Mouse (Mus musculus) cerebellum, adult 18-20 months (tissue): ENCODE results near the gene Spata5.
A peak's percentile ranks its signal among the peaks of the same experiment; 100 is the strongest.

ENCODE experiments used
- DNase-seq, 2 experiments: peaks; one replicate each; pipeline ENCODE4 v3.0.0; 2021

Spata5 gene

DNA sequence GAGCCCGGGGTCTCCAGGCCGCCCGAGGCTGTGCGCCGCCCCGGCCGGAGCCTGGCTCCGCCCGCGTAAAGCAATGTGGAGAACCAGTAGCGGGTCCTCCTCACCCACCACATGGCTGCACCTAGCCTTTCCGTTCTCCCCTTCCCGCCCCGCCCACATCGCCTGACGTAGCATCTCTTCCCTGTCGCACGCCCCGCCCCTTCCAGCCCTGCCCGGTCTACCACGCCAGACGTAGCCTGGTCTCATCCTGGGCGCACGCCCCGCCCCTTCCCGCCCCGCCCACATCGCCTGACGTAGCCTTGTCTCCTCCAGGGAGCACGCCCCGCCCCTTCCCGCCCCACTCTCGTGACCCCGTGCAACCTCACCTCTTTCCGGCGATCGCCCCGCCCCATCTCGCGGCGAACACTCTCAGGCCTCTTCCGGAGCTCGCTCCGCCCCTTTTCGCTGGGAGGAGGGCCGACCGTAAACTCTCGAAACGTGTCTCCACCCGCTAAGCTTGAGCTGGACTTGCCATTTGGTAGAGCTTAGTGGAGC is at the start of gene Spata5:
Gene Spata5 (plus strand): TSS at position 439 of the 534 bp plus-strand sequence.
- DNase-seq, result peak; percentile 97 to 99

- no peak for DNase-seq
Measured at GRCm38 (mm10) chr3:37370407-37370806, 49.3 kb upstream of the Spata5 start.

- no peak for DNase-seq
Measured at GRCm38 (mm10) chr3:37373712-37374111, 46.0 kb upstream of the Spata5 start.

GRCm38 (mm10) chr3:37377926-37378325 is 41.8 kb upstream of the Spata5 start:
- no peak for DNase-seq

GRCm38 (mm10) chr3:37378412-37378811 is 41.3 kb upstream of the Spata5 start:
- DNase-seq, result no peak

GRCm38 (mm10) chr3:37379201-37379600 is 40.5 kb upstream of the Spata5 start:
- DNase-seq, result no peak

GRCm38 (mm10) chr3:37379930-37380881 is 39.5 kb upstream of the Spata5 start:
- DNase-seq, result peak in 1 of 2 experiments; percentile 7

- DNase-seq, result no peak
Measured at GRCm38 (mm10) chr3:37381457-37381856, 38.2 kb upstream of the Spata5 start.

- DNase-seq, result no peak
Measured at GRCm38 (mm10) chr3:37383096-37383765, 36.5 kb upstream of the Spata5 start.

- DNase-seq, result no peak
Measured at GRCm38 (mm10) chr3:37387310-37387709, 32.4 kb upstream of the Spata5 start.

GRCm38 (mm10) chr3:37396930-37397608 is 22.6 kb upstream of the Spata5 start:
- no peak for DNase-seq

- no peak for DNase-seq
Measured at GRCm38 (mm10) chr3:37397646-37398045, 22.1 kb upstream of the Spata5 start.

GRCm38 (mm10) chr3:37398661-37399395 is 20.9 kb upstream of the Spata5 start:
- peak; percentile 14 to 17 for DNase-seq

- no peak for DNase-seq
Measured at GRCm38 (mm10) chr3:37401729-37402610, 17.7 kb upstream of the Spata5 start.

GRCm38 (mm10) chr3:37407598-37407997 is 12.1 kb upstream of the Spata5 start:
- no peak for DNase-seq

- no peak for DNase-seq
Measured at GRCm38 (mm10) chr3:37413446-37413845, 6.2 kb upstream of the Spata5 start.

DNA sequence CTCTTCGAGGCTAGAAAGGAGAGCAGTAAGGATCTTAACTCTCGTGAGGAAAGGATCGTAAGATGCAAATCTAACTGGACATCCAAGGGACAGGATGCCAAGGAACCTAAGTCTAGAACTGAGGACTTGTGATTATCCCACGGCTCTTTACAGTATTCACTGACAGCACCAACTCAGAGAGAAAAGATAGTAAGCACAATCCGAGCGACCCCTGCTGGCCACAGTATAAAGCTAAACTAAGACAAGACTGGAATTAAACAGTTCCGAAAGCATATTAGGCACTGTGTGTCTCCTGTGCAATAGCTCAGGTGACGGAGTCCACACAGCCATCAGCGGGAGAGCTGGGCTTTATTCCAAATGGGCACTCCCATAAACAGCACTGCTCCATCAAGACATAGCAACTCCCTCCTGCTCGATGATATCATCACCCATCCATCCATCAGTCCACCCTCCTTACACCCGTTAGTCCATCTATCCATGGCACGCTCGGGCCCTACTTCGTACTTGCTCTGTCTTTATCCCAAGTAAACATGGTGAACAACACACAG is 5.2 kb upstream of the Spata5 start:
- peak; percentile 71 to 77 for DNase-seq

- no peak for DNase-seq
Measured at GRCm38 (mm10) chr3:37418341-37418740, 1.4 kb upstream of the Spata5 start.

DNA sequence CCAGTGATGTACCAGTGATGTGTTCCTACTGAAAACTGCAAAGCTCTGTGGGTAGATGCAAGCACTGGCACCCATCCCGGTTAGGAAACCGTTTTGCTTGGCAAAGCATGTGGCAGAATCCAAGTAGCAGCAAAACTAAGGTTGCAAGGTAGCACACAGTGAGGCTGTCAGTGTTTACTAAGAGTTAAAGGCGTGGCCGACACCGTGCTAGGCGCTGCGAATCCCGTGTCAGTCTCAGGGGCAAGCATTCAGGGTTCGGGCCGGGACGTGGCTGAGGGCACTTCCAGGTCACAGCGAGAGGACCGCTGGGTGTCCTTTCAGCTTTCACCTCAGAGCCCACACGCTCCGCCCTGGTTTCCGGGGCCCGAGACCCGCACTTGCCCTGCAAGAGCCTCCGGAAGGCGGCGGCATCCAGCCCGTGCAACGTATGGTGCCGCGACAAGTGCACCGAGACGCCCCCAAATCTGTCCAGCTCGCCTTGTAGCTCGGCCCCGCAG is 687 bp upstream of the Spata5 start:
- peak in 1 of 2 experiments; percentile 70 for DNase-seq

DNA sequence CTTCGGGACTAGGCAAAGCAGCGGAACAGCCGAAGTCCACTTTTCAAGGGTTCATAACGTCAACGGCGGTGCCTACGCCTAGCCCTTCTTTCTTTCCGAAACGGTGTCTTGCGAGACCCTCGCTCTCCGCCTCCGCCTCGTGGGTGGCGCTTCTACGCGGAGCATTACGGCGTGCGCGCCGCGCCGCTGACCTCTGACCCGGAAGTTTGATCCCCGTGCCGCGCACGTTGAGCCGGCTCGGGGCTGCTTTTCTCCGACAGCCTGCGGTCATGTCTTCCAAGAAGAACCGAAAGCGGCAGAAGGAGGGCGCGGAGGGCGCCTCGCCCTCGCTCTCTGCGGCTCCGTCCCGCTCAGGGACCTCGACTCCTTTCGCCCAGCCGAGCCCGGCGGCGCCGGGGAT is 376 bp downstream of the Spata5 start, which contains the start of gene Nudt6:
Gene Nudt6 (minus strand): TSS at position 140 of the 400 bp plus-strand sequence.
- peak; percentile 89 to 91 for DNase-seq

DNA sequence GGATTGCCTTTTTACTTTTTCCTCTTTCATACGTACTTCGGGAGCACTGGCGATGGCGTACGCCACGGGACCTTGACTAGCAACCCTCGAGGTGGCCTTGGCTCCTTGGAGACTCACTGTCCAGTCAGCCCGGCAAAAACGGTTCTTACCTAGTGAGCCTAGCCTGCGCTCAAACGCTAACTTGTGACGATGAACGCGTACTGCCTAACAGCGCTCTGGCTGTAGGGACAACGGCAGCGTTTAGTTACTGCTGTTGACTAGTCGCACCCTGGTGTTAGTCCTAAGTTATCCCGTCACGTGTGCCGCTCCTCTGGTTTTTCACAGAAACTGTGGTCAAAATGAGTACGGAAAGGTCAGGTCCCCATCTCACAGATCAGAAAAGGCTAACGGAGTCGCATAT is 945 bp downstream of the Spata5 start:
- DNase-seq, result no peak
